Mouse (Mus musculus) forebrain, embryonic 16.5 days (tissue): Measurements from ENCODE around the gene Onecut1. TPM values are rescaled to one million over a fixed set of nuclear protein-coding genes. Genes with fewer than 3 reads are reported as not detected.

Source experiments
- ATAC-seq: fragments of 200-750 bp; cut with Nextera tagmentation; 2 replicates; pipeline ENCODE4 v1.8.0; 2017; ENCODE audit warnings: mild to moderate bottlenecking, moderate library complexity
- H3K27ac ChIP-seq: fragments of 300-500 bp; sonication (generic); 2 replicates; pipeline ENCODE4 v1.5.1; 2014; ENCODE audit warnings: low read length, control low read depth
- H3K27me3 ChIP-seq: fragments of 300-500 bp; sonication (generic); replicated peaks from 2 replicates; pipeline ENCODE4 v1.6.1; 2014; ENCODE audit warnings: low read length; ENCODE audit not compliant: control insufficient read depth, insufficient read depth
- H3K36me3 ChIP-seq: fragments of 300-500 bp; sonication (generic); 2 replicates; pipeline ENCODE4 v1.6.1; 2014; ENCODE audit not compliant: control insufficient read depth, insufficient read depth
- H3K4me1 ChIP-seq: fragments of 300-500 bp; sonication (generic); replicated peaks from 2 replicates; pipeline ENCODE4 v1.6.1; 2014; ENCODE audit warnings: low read length; ENCODE audit not compliant: control insufficient read depth, insufficient read depth
- H3K4me2 ChIP-seq: fragments of 300-500 bp; sonication (generic); 2 replicates; pipeline ENCODE4 v1.6.1; 2014; ENCODE audit warnings: mild to moderate bottlenecking, low read length, control low read depth
- H3K4me3 ChIP-seq: fragments of 300-500 bp; sonication (generic); replicated peaks from 2 replicates; pipeline ENCODE4 v1.5.1; 2014; ENCODE audit warnings: mild to moderate bottlenecking, low read length, control low read depth
- H3K9ac ChIP-seq: fragments of 300-500 bp; sonication (generic); replicated peaks from 2 replicates; pipeline ENCODE4 v1.6.1; 2014; ENCODE audit warnings: low read depth, low read length, control low read depth
- H3K9me3 ChIP-seq: fragments of 300-500 bp; sonication (generic); 2 replicates; pipeline ENCODE4 v1.6.1; 2016; ENCODE audit warnings: low read length; ENCODE audit not compliant: control insufficient read depth
- WGBS: fragments of 180-500 bp; shearing (Covaris S2); extraction: QIAGEN DNeasy Blood & Tissue Kit; methylation state at CpG from one replicate; pipeline ENCODE4 v1.1.7; 2014; 5-methylcytosine and 5-hydroxymethylcytosine counted together
- polyA plus RNA-seq: library from polyadenylated mRNA; unstranded; fragments of >200 nt; fragmentation: Nextera tagmentation; extraction: Ambion mirVana; gene quantifications from 2 replicates; pipeline ENCODE4 v1.2.1, GENCODE M21; 2015

Onecut1 gene
- polyA plus RNA-seq, 1 experiment from 2014 or later: 0.80 TPM

- no peak overlapping the region for H3K4me3 ChIP-seq
- no peaks in the 10 kb centered on the region for H3K27me3 ChIP-seq
- WGBS: 11% methylated on average over 7 of the region's 7 CpGs
- H3K4me2 ChIP-seq: no peak overlapping the region
- no peak overlapping the region for H3K9ac ChIP-seq
- H3K27ac ChIP-seq: no peak overlapping the region
- no peaks in the 10 kb centered on the region for H3K9me3 ChIP-seq
- ATAC-seq: peak; percentile 81
- no peaks in the 10 kb centered on the region for H3K36me3 ChIP-seq
- 0 out of 2 replicates have a peak, but pooled peaks cover 3% of the 10 kb centered on the region for H3K4me1 ChIP-seq
Observed at GRCm38 (mm10) chr9:74904866-74905508, 43.3 kb downstream of the Onecut1 start.

- Histone ChIP-seq H3K27ac (no peak overlapping the region), H3K9me3 (no peaks in the 10 kb centered on the region), H3K4me1 (0 out of 2 replicates have a peak, but pooled peaks cover 3% of the 10 kb centered on the region), H3K4me2 (no peak overlapping the region), H3K27me3 (no peaks in the 10 kb centered on the region), H3K9ac (no peak overlapping the region), H3K36me3 (no peaks in the 10 kb centered on the region), H3K4me3 (no peak overlapping the region)
- no peak for ATAC-seq
- WGBS: 57% methylated on average over 4 of the region's 4 CpGs
Observed at GRCm38 (mm10) chr9:74906951-74907350, 45.2 kb downstream of the Onecut1 start.

- Histone ChIP-seq H3K4me2 (no peak overlapping the region), H3K27ac (no peak overlapping the region), H3K9me3 (no peaks in the 10 kb centered on the region), H3K9ac (no peak overlapping the region; the same call in 1 of the 2 replicates), H3K27me3 (no peaks in the 10 kb centered on the region), H3K4me1 (0 out of 2 replicates have a peak, but pooled peaks cover 3% of the 10 kb centered on the region), H3K4me3 (no peak overlapping the region), H3K36me3 (no peaks in the 10 kb centered on the region)
- no peak for ATAC-seq
- WGBS: 44% methylated on average over 15 of the region's 15 CpGs
Observed at GRCm38 (mm10) chr9:74909245-74909644, 47.5 kb downstream of the Onecut1 start.

- Histone ChIP-seq H3K4me3 (no peak overlapping the region), H3K9me3 (no peaks in the 10 kb centered on the region), H3K4me1 (0 out of 2 replicates have a peak, but pooled peaks cover 3% of the 10 kb centered on the region), H3K9ac (no peak overlapping the region), H3K4me2 (no peak overlapping the region), H3K36me3 (no peaks in the 10 kb centered on the region), H3K27ac (no peak overlapping the region), H3K27me3 (no peaks in the 10 kb centered on the region)
- 84% methylated on average over 6 of the region's 6 CpGs for WGBS
- ATAC-seq: no peak
Observed at GRCm38 (mm10) chr9:74910226-74910759, 48.6 kb downstream of the Onecut1 start.

- H3K36me3 ChIP-seq: no peaks in the 10 kb centered on the region
- no peaks in the 10 kb centered on the region for H3K9me3 ChIP-seq
- no peak overlapping the region for H3K4me2 ChIP-seq
- H3K27ac ChIP-seq: no peak overlapping the region
- no peaks in the 10 kb centered on the region for H3K27me3 ChIP-seq
- no peak overlapping the region for H3K4me3 ChIP-seq
- 0 out of 2 replicates have a peak, but pooled peaks cover 3% of the 10 kb centered on the region for H3K4me1 ChIP-seq
- no peak for ATAC-seq
- 68% methylated on average over 4 of the region's 4 CpGs for WGBS
- H3K9ac ChIP-seq: no peak overlapping the region
Observed at GRCm38 (mm10) chr9:74911430-74911829, 49.7 kb downstream of the Onecut1 start.

GRCm38 (mm10) chr9:74911919-74912318 lies 50.2 kb downstream of the Onecut1 start:
- Histone ChIP-seq H3K4me2 (no peak overlapping the region), H3K4me3 (no peak overlapping the region), H3K9ac (no peak overlapping the region), H3K27ac (no peak overlapping the region), H3K27me3 (no peaks in the 10 kb centered on the region), H3K9me3 (no peaks in the 10 kb centered on the region), H3K4me1 (0 out of 2 replicates have a peak, but pooled peaks cover 3% of the 10 kb centered on the region), H3K36me3 (no peaks in the 10 kb centered on the region)
- WGBS: 71% methylated on average over 2 of the region's 2 CpGs
- no peak for ATAC-seq

GRCm38 (mm10) chr9:74912619-74913376 lies 51.1 kb downstream of the Onecut1 start:
- H3K4me1 ChIP-seq: 0 out of 2 replicates have a peak, but pooled peaks cover 3% of the 10 kb centered on the region
- H3K9me3 ChIP-seq: peaks cover 2% of the 10 kb centered on the region; the same call in 1 of the 2 replicates
- H3K36me3 ChIP-seq: no peaks in the 10 kb centered on the region
- no peak overlapping the region for H3K4me3 ChIP-seq
- WGBS: 35% methylated on average over 19 of the region's 19 CpGs
- no peak overlapping the region for H3K4me2 ChIP-seq
- no peaks in the 10 kb centered on the region for H3K27me3 ChIP-seq
- ATAC-seq: peak; percentile 92
- H3K27ac ChIP-seq: no peak overlapping the region
- no peak overlapping the region for H3K9ac ChIP-seq

GRCm38 (mm10) chr9:74915611-74916010 lies 53.9 kb downstream of the Onecut1 start:
- H3K27ac ChIP-seq: no peak overlapping the region
- no peak overlapping the region for H3K9ac ChIP-seq
- no peaks in the 10 kb centered on the region for H3K27me3 ChIP-seq
- peaks cover 2% of the 10 kb centered on the region; the same call in 1 of the 2 replicates for H3K9me3 ChIP-seq
- H3K4me2 ChIP-seq: no peak overlapping the region
- WGBS: 94% methylated on average over 3 of the region's 3 CpGs
- H3K4me3 ChIP-seq: no peak overlapping the region
- ATAC-seq: no peak
- H3K4me1 ChIP-seq: no peaks in the 10 kb centered on the region
- H3K36me3 ChIP-seq: no peaks in the 10 kb centered on the region

GRCm38 (mm10) chr9:74920450-74920849 lies 58.7 kb downstream of the Onecut1 start:
- no peaks in the 10 kb centered on the region for H3K27me3 ChIP-seq
- no peak overlapping the region for H3K4me3 ChIP-seq
- no peak for ATAC-seq
- WGBS: 95% methylated on average over 12 of the region's 12 CpGs
- peaks cover 7% of the 10 kb centered on the region for H3K4me1 ChIP-seq
- H3K9ac ChIP-seq: no peak overlapping the region
- H3K36me3 ChIP-seq: no peaks in the 10 kb centered on the region
- H3K9me3 ChIP-seq: peaks cover 2% of the 10 kb centered on the region; the same call in 1 of the 2 replicates
- no peak overlapping the region for H3K4me2 ChIP-seq
- no peak overlapping the region for H3K27ac ChIP-seq
